Mouse (Mus musculus) lung, postnatal 36 days (tissue): ENCODE results near the gene Asb11.

ENCODE experiments used
- DNase-seq: peaks from one replicate; pipeline ENCODE4 v3.0.0; 2022; ENCODE audit warnings: mixed read lengths

Asb11 gene

DNA sequence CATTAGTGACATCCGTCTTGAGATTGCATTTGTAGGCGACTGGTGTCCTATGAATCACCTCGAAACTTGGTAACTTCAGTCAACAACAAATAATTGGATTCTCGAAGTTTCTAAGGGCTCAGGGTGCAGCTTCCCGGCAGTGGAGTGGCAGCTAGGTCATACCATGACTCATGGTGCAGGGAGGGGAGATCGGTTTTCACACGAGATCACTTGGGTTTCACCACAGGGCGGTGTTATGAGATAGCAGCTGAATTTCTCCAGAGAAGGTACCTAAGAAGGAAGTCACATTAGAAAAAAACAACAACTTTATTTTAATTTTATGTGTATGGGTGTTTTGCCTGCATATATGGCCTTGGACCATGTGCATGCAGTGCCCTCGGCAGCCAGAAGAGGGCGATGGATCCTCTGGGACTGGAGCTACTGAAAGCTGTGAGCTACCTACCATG lies 9.3 kb downstream of the Asb11 start:
- DNase-seq = peak; percentile 30

DNA sequence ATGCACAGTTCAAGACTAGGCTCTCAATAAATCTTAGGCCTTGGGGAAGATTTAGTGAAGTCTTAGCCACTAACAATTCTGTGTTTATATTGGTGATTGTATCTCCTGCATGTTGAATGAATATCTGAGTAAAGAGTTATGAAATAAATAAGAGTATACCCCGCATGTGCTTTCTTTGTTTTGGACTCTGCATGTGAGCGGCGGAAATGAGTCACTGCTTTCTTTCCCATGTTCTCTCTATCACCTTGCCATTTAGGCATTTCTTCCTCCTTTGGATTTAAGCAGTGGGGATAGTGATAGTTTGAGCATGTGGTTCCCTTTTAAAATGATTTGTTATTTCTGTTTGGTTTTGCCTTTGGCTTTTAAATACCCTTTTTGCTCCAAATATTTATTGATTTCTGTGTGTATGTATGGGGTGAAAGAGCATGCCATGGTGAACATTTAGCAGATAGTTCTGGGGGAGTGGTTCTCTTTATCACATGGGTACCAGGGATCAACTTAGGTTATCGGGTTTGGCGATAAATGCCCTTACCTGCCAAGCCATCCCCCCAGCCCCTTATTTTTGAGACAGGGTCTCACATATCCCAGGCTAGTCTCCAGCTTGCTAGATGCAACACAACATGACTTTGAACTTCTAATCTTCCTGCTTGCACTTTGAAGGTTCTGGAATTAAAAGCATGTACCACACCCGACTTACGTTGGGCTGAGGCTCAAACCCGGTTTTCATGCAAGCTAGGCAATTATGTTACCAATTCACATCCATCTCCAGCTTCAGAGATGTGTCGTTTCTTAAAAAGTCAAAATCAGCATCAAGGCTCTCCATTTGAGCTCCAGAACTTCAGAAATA lies 10.3 kb downstream of the Asb11 start:
- no peak for DNase-seq

DNA sequence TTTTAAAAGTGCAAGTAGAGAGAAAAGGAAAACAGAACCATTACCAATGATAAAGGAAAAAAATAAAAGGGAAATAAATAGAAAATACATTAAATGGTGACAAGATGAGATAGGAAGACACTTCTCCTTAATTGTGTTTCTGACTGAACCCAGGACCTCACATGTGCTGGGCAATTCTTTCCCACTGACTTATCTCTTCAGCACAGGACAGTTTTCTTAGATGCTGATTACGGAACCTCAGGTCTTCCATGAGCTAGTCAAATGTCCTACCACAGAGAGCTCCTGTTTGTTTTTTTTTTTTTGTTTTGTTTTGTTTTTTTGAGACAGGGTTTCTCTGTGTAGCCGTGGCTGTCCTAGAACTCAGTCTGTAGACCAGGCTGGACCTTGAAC lies 10.9 kb downstream of the Asb11 start:
- DNase-seq = no peak

DNA sequence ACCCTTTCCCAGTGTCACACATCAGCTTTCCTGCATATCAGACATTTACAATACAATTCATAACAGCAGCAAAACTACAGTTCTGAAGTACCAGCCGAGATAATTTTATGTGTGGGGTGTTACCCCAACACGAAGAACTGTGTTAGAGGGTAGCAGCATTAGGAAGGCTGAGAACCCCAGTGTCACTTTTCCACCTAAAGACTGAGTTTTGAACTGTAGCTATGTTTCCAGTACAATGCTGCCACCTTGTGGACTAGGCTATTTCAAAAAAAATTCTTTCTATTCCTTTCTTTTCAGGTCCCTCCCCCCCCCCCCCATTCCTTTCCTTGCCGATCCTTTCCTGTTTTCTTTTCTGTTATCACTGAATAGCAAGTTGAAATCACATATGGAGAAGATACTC lies 12.4 kb downstream of the Asb11 start:
- peak; percentile 78 for DNase-seq

DNA sequence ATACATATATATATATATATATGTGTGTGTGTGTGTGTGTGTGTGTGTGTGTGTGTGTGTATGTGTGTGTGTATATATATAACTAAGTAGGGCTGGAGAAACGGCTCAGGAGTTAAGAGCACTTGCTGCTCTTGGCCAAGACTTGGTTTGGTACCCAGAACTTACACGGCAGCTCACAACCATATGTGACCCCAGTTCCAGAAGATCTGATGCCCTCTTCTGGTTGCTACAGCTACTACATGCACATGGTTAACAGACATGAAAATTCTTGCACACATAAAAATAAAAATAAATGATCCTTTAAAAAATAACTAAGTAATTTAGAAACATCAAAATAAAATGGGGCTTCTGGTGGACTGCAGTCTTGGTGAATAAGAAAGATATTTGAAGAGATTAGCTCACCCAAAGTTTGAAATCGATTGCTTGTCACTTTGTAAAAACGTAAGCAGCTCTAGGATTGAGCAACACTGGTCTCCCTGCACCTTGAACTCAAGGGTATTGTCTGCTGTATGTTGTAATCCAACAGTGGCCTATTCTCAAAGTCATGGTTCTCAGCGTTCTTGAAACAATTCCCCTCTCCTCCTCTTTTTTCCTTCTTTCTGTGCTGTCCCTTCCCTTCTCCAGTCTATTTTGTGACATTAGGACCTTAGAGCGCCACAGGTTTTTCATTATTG lies 22.5 kb downstream of the Asb11 start:
- DNase-seq = no peak

DNA sequence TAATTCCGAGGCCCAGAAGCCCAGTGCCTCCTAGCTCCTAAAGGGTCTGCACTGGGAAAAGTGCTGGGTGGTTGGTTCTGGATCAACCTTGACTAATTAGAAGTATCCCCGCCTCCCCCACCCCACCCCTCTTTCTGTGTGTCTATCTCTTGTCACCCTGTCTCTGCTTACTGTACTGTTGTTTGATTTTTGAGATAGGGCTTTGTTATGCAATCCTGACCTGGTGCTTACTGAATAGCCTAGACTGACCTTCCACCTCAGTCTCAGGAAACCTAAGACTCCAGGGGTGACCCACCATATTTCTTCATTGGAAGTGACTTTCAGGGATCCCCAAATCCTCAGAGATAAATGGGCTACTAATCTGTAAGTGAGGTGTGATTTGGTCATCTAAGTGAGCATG lies 65.5 kb downstream of the Asb11 start:
- no peak for DNase-seq

DNA sequence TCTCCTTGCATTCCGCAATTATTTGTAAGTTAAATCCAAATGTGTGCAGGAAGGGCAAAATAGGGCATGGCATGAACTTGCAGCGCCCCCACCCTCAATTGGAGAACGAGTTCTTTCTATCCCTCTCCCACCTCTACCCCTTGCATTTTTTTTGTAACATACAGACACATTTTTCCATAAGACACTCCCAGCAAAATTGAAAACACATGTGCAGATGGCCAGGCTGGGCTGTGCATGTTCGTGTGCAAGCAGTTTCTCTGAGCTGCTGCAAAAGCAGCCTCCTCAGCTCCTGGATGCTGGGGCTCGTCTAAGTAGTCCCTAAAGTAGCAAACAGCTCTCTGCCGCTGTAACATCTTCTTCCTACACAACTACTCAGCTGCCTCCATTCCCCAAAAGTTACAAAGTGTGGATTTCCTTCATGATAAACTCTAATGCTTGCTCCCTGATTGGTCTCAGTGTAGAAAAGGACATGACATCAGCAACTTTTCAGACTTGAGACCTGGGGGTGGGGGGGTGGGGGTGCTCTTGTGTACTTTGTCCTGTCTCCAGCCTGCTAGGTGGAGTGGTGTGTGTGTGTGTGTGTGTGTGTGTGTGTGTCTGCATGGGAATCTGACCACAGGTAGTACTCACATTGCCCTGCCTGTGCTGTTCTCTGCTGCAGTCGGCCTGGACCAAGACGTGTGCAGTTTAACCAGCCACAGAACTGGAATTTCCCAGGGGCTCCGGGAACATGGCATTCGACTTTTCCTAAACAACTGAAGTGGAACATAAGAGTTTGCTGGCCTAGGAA lies 69.1 kb downstream of the Asb11 start, which contains the start of gene Asb9:
TSS of gene Asb9 (plus strand) at position 619 of the 790 bp plus-strand sequence.
- no peak for DNase-seq

DNA sequence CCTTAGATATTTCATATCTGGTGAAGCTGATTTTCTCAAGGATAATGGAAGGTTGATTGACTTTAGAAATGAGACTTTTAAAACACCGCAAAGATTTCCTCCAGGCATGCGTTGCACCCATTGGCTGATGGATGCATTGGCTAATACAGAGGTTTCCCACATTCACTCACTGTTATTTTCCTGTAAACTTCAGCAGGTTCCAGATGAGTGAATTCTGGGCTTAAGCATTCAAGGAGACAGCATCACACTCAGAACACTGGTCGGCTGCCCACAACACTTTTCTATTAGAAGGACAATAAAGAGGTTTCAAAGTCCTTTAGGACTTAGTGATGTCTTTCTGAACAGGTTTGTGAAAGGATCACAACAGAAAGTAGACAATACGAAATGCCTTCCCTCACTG lies 70.3 kb downstream of the Asb11 start:
- DNase-seq = no peak

DNA sequence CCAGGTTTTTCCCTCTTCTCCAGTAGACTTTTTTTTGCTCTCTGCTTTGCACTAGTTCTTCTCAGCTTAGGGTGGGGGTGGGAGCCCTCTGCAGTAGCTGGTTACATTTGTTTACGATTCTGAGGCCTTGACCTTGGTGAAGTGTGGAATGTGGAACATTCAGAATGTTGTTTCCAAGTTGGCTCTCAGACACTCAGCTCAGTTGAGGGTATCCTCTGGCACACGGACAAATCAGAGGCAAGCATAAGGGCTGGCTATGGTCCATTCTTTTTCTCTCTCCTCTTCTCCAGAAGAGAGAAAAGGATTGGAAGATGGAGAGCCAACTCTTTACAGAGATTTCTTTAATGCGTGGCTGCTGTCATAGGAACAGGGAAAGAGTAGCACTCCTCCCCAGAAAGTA lies 71.9 kb downstream of the Asb11 start:
- no peak for DNase-seq
